Mouse (Mus musculus) Patski (cell line): Measurements from ENCODE around the gene Pnpla1. TPM values are rescaled to one million over a fixed set of nuclear protein-coding genes. Genes with fewer than 3 reads are reported as not detected.

Experiments used
- ATAC-seq: fragments of 100-300 bp; one replicate; pipeline ENCODE4 v1.8.0; 2021
- CTCF ChIA-PET: fragments of 350-600 bp; sonication (Branson Sonifier 250); formaldehyde crosslinking; loops from one replicate; lab custom pipeline; 2022; ENCODE audit warnings: inconsistent platforms; lab: Charles Lee
- POLR2A ChIA-PET: fragments of 350-600 bp; sonication (Branson Sonifier 250); formaldehyde crosslinking; loops from one replicate; lab custom pipeline; 2022; ENCODE audit warnings: antibody characterized with exemption, inconsistent platforms; lab: Charles Lee
- DNase-seq: peaks from one replicate; pipeline ENCODE4 v3.0.0-alpha.2; 2011; ENCODE audit warnings: low read depth, low spot score
- H3K27me3 ChIP-seq: fragments of 371-371 bp; one replicate; pipeline ENCODE4 v1.5.1; 2021
- CTCF ChIP-seq: fragments of 100-300 bp; IDR thresholded peaks from one replicate; pipeline ENCODE4 v1.5.1; 2021
- in situ Hi-C: fragments of 300-500 bp; cut with MboI; formaldehyde crosslinking; loops from 3 replicates; pipeline ENCODE4 v1.11.1; 2018; ENCODE audit warnings: low pct_unique_long_range_greater_than_20kb, mixed read lengths
- polyA plus RNA-seq: library from polyadenylated mRNA; unstranded; gene quantifications from one replicate; pipeline ENCODE4 v1.2.3, GENCODE M21; 2021

The Pnpla1 gene
- polyA plus RNA-seq, 1 experiment from 2014 or later, result not detected

DNA sequence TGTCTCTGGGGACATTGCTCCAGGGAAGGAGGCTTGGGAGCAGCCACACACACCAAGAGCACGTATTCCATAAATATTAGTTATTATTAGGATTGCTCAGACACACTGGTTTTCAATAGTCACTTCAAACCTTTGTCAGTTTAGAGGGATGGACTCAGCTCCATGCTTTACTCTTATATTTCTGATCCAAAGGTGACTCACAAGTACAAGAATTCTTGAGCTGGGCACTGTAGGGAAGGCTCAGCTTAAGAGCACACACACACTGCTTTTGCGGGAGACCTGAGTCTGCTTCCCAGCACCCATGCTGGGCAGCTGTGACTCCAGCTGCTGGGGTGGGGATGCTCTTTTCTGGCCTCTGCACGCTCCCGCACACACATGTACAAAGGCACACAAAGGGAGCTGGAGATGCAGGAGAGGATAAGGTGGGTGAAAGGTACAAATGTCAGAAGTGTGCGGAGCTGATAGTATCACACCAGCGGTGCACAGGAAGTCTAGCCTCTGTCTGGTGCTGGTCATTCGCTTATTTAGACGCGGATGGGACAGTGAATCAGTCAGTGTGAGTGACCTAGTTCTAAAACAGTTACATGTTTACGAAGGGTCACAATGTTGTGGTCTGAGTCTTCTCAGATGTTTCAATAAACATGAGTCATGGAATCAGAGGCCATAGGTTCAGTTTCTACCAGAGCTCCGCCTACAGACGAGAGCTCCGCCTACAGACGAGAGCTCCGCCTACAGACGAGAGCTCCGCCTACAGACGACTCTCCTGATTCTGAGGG lies 73.4 kb downstream of the Pnpla1 start:
- TF ChIP-seq CTCF, result no peak
- CTCF ChIA-PET, result interaction anchor here (1.2 to 1.3 kb wide), 2 partner anchors 59 to 84 kb away, joined by 3 to 4 read pairs; no protein-coding TSS in a partner anchor
- ATAC-seq, result no peak
- H3K27me3 ChIP-seq, result no peaks in the 10 kb centered on the region
- in situ Hi-C loops, result no loop called here
- POLR2A ChIA-PET, result no interaction called here
- no peak for DNase-seq

- POLR2A ChIA-PET, result no interaction called here
- DNase-seq, result no peak
- no peaks in the 10 kb centered on the region for H3K27me3 ChIP-seq
- no peak for TF ChIP-seq CTCF
- CTCF ChIA-PET, result interaction anchor here (0.7 kb wide), 1 partner anchor 12 kb away, joined by 3 read pairs; no protein-coding TSS in a partner anchor
- in situ Hi-C loops, result no loop called here
- ATAC-seq, result no peak
Measured at GRCm38 (mm10) chr17:28932274-28932673, 74.1 kb downstream of the Pnpla1 start.

- no peak for ATAC-seq
- POLR2A ChIA-PET, result no interaction called here
- no peaks in the 10 kb centered on the region for H3K27me3 ChIP-seq
- DNase-seq, result no peak
- TF ChIP-seq CTCF, result no peak
- CTCF ChIA-PET, result interaction anchor here (0.6 kb wide), 1 partner anchor 8 kb away, joined by 3 read pairs; no protein-coding TSS in a partner anchor
- in situ Hi-C loops, result no loop called here
Measured at GRCm38 (mm10) chr17:28934120-28934916, 76.1 kb downstream of the Pnpla1 start.

DNA sequence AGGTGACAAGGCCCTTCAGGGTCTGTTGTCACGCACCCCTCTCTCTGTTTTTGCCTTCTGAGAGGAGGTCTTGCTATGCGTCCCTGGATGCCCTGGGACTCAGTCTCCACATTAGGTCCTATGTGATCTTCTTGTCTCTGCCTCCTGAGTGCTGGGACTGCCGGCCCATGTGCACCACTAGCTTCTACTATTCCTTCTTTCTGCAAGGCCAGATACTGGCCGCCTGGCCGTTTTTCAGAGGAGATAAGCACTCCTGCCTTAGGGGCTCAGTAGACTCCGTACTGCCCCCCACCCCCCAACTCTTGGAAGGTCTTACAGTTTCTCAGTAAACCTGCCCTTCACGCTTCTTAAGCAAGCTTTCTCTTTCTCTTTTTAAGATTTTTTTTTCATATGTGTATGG lies 77.9 kb downstream of the Pnpla1 start:
- ChIA-PET POLR2A (interaction anchor here (0.9 to 1.4 kb wide), 2 partner anchors 16 to 17 kb away, joined by 4 read pairs; partner anchors contain the start of gene Kctd20), CTCF (interaction anchor here (1.2 to 2.5 kb wide), 3 partner anchors 10 to 51 kb away, joined by 4 to 8 read pairs (median 6); no protein-coding TSS in a partner anchor)
- TF ChIP-seq CTCF, result no peak
- ATAC-seq, result no peak
- in situ Hi-C loops, result no loop called here
- H3K27me3 ChIP-seq, result no peaks in the 10 kb centered on the region
- DNase-seq, result no peak

DNA sequence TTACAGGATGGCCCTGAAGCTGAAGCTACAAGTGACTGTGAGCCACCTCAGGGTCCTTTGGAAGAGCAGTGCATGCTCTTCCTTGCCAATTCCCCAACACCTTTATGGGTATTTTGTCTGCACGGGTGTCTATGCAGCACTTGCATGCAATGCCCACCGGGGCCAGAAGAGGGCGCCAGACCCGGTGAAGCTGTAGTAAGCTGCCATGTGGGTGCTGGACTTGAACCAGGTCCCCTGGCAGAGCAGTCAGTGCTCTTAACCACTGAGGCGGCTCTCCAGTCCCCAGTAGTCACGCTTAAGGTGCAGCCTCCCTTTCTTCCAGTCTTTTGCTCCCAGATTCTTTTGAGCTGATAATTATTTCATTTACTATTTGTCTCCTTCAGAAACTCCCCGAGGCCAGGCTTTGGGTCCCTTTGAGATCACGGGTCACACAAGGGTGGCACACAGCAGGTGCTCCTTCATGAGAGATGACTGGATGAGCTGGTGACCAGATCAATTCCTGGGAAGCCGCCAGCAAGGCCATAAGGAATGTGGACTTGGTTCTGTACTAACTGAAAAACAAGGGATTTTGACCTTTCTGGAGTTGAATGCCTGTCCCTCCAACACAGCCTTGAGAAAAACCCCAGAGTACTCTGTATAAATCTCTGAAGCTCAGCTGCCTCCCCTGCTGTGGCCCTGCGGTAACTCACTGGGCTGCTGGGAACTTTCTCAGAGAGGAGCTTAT lies 78.6 kb downstream of the Pnpla1 start:
- DNase-seq (peak; percentile 19), ATAC-seq (peak; percentile 21)
- no peaks in the 10 kb centered on the region for H3K27me3 ChIP-seq
- CTCF ChIA-PET, result interaction anchor here (1.0 to 2.5 kb wide), 5 partner anchors 10 to 78 kb away, joined by 4 to 8 read pairs (median 6); no protein-coding TSS in a partner anchor
- TF ChIP-seq CTCF, result peak; percentile 86
- POLR2A ChIA-PET, result interaction anchor here (0.9 to 1.4 kb wide), 2 partner anchors 15 to 17 kb away, joined by 4 read pairs; partner anchors contain the start of gene Kctd20
- in situ Hi-C loops, result no loop called here

Other genes with a start within 250 kb of the Pnpla1 start
- 103 TPM for gene Srpk1, start 235.7 kb upstream of the Pnpla1 start, polyA plus RNA-seq
- gene Slc26a8, start 168.2 kb upstream of the Pnpla1 start, polyA plus RNA-seq, result 0.73 TPM
- gene Mapk14, start 167.1 kb upstream of the Pnpla1 start, polyA plus RNA-seq, result 77.9 TPM
- 30.9 TPM for gene AC170998.1, start 132.3 kb upstream of the Pnpla1 start, polyA plus RNA-seq
- gene Mapk13, start 89.1 kb upstream of the Pnpla1 start, polyA plus RNA-seq, result 0.23 TPM
- 31.4 TPM for gene Brpf3, start 57.3 kb upstream of the Pnpla1 start, polyA plus RNA-seq
- 0.05 TPM for gene 4930539E08Rik, start 56.9 kb downstream of the Pnpla1 start, polyA plus RNA-seq
- not detected for gene Pxt1, start 85.4 kb downstream of the Pnpla1 start, polyA plus RNA-seq
- gene Kctd20, start 93.5 kb downstream of the Pnpla1 start, polyA plus RNA-seq, result 38.2 TPM
- gene Stk38, start 149.6 kb downstream of the Pnpla1 start, polyA plus RNA-seq, result 94.5 TPM
- 187 TPM for gene Srsf3, start 174.2 kb downstream of the Pnpla1 start, polyA plus RNA-seq
- 29.0 TPM for gene Cdkn1a, start 232.6 kb downstream of the Pnpla1 start, polyA plus RNA-seq